Mouse (Mus musculus): Measurements from ENCODE around the gene Fbf1.

- TF ChIP-seq CTCF (IDR thresholded peaks at IDR 0.05; ENCODE audit: borderline replicate concordance, extremely low read depth, insufficient read depth, insufficient read length) (no peak), POLR2A (IDR thresholded peaks at IDR 0.05; ENCODE audit: borderline replicate concordance, extremely low read depth, insufficient read depth, insufficient read length, poor library complexity, severe bottlenecking) (no peak)
Observed at GRCm38 (mm10) chr11:116216549-116216948, 48.6 kb upstream of the Fbf1 start.

All from brain, embryonic 14.5 days (tissue).